Mouse (Mus musculus) kidney, postnatal 36 days (tissue): ENCODE measurements around the gene Relch.
A peak's percentile ranks its signal among the peaks of the same experiment; 100 is the strongest.
"Not testable (repeated sequence)": the region's sequence is repeated elsewhere in the genome, so short reads cannot be mapped to it uniquely, and the experiment has no call there.

Experiments used
- DNase-seq, 2 experiments: peaks; one replicate each; pipeline ENCODE4 v3.0.0; 2021 to 2022; ENCODE audit warnings: mixed read lengths in 2 of 2

The Relch gene

GRCm38 (mm10) chr1:105663171-105663961, at the start of gene Relch, which contains the start of gene Pign:
TSS of gene Relch (plus strand) at chr1:105663861.
TSS of gene Pign (minus strand) at chr1:105663677.
- DNase-seq: peak; percentile 99 to 100

- DNase-seq: peak; percentile 8 to 13
These were observed 33.2 kb upstream of the Relch start for GRCm38 (mm10) chr1:105630481-105630880.

DNA sequence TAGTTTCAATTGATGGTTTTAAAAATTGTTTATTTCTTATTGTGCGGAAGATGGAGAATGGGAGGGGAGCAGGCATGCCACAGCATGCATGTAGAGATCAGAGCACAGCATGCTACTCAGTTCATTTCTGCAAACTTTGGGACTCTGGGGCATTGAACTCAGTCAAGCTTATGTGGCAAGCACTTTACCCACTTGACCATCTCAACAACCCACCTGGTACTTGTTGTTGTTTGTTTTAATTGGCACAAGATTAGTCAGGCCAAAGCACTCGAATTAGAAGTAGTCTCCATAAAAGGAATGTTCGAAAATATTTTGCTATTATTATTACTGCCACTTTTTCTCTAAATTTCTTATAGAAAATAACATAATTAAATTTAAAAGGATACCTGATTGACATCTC, 19.6 kb upstream of the Relch start:
- no peak for DNase-seq

DNA sequence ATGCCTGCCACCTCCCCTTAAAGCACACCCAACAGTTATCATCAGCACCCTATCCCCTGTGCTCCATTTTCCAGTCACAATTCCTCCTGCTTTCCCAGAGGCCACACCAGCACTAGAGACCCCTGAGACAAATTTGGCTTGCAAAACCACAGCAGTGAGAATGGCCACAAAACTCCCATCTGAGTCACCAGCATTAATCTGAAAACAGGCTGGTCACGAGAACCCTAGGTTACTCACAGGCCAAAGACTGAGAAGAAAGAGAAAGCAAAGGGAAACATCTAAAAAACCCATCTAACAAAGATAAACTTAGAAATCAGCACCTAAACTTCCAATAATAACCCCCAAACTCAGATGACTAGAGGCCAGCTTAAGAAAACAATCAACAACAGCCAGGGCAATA, 13.0 kb upstream of the Relch start:
- DNase-seq: no peak

- no peak for DNase-seq
These were observed 9.7 kb upstream of the Relch start for GRCm38 (mm10) chr1:105653981-105654380.

DNA sequence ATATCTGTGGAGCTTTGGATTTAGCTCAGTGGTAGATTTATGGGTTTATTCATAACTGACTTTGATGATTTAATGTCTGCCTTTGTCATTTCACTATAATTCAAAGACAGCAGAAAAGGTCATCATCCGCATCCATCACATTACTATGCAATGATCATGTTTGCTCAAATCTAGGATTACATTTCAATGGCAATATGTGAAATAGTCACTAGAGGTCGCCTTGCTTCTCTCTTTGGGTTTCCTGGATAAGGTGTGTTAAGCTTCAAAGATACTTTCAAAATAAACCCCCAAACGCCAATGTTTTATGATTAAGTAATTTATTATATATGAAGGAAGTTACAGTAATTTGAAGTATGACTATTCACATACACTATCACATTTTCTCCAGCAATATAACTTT, 3.6 kb upstream of the Relch start:
- DNase-seq: peak; percentile 25 to 55

- DNase-seq: no peak
These were observed 866 bp upstream of the Relch start for GRCm38 (mm10) chr1:105662820-105663170.

GRCm38 (mm10) chr1:105663962-105664812, 526 bp downstream of the Relch start:
- DNase-seq: peak in 1 of 2 experiments; percentile 38

DNA sequence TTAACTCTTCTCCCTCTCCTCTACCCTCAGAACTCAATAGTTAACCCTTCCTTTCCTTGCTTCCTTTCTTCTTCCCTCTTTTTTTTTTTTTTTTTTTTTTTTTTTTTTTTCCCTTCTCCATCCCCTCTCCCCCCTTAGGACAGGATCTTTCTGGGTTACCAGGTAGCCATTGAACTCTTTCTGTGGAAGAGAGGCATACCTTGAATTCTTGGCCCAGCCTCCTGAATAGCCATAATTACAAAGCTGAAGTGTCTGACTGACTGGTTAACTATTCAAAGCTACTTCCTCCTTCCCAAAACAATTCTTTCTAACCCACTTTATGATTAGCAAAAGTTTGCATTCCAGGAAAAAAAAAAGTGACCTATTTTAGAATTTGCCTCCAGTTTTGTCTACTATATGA, 6.0 kb downstream of the Relch start:
- no peak for DNase-seq

DNA sequence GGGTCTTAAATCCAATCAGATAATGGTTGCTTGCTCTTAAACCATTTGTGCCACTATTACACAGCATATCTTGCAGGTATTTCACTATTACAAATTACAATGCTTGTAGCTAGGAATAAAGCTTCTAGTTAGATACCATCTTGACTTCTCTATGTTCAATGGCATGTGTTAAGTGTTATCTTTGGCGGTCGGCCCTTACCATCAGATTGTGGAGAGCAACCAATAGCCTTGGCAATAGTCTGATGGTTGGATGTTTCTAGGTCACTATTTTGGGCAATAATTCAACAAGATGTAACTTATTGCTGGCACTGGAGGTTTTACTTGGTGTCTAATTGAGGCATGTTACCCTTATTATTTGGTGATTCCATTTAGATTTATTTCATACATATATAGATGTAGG, 11.1 kb downstream of the Relch start:
- peak in 1 of 2 experiments; percentile 17 for DNase-seq

DNA sequence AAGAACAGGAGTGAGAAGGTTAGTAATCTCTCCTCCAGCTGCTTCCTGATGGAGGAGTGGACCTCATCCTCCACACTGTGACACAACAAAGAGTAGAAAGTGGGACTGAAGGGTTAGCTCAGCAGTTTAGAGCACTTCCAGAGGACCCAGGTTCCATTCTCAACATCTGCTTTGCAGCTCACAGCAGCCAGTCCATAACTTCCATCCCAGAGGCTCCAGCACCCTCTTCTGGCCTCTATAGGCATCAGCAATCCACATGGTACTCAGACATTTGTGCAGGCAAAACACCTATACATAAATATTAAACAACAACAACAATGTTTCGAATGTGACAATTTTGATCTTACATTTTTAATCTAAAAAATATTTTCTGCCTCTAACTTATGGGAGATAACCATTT, 16.9 kb downstream of the Relch start:
- peak; percentile 22 to 47 for DNase-seq

DNA sequence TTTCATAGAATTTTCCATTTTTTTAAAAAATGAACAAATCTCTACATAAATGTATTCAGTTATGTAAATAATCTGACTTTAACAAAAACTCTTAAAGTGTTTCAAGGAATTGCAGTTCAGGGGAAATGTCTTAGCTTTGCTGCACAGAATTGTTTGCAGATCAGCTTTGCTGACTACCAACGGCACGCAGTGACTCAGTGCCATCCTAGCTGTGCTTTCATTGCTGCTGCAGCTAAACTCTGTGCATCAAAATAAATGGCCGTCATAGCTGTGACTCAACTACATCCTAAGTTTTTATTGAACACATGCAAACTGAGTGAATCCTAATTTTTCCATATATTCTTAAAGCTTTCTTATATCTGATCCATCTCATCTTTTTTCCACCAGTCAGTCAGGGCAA, 21.8 kb downstream of the Relch start:
- no peak for DNase-seq

DNA sequence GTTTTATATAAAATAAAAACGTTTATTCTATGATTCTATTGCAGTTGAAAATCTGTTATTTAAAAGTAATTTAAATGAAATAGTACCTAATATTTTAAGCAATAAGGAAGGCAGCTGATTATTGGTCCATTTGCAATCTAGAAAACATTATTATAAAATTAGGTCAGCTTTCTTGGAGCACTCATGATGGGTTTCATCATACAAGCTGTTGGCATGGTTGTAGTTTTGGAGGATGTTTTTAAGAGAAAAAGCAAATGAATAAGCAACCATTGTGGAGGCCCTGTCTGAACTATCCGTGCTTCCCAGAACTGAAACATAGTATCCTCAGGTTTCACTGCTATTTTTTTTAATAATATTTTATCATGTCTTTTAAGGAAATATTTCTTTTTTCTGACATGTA, 31.9 kb downstream of the Relch start:
- DNase-seq: no peak

- no peak for DNase-seq
These were observed 37.4 kb downstream of the Relch start for GRCm38 (mm10) chr1:105700984-105701530.

GRCm38 (mm10) chr1:105709415-105709814, 45.8 kb downstream of the Relch start:
- DNase-seq: no peak

GRCm38 (mm10) chr1:105711227-105711626, 47.6 kb downstream of the Relch start:
- peak; percentile 20 to 66 for DNase-seq

GRCm38 (mm10) chr1:105712822-105713221, 49.2 kb downstream of the Relch start:
- DNase-seq: no peak

DNA sequence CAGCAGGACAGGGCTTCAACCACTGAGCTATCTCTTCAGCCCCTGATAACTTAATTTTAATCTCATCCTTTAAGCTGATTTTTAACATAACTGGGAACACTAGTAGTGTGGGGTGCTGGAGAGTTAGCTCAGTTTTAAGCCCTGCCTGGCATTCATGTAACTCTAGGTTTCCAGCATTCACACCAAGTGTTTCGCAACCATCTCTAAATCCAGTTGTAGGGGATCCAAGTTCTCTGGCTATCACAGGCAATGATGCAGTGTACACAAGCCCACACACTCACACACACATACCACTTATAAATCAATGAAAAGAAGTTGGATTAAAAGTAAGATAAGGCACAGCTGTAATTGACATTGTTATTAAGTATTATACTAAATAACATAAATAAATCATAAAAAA, 54.7 kb downstream of the Relch start:
- no peak for DNase-seq

GRCm38 (mm10) chr1:105729246-105729645, 65.6 kb downstream of the Relch start:
- not testable (repeated sequence) for DNase-seq

GRCm38 (mm10) chr1:105735318-105735717, 71.7 kb downstream of the Relch start:
- DNase-seq: peak in 1 of 2 experiments; percentile 22

GRCm38 (mm10) chr1:105738334-105738733, 74.7 kb downstream of the Relch start:
- DNase-seq: no peak

GRCm38 (mm10) chr1:105739493-105739892, 75.8 kb downstream of the Relch start:
- no peak for DNase-seq

GRCm38 (mm10) chr1:105742481-105742880, 78.8 kb downstream of the Relch start:
- DNase-seq: no peak

DNA sequence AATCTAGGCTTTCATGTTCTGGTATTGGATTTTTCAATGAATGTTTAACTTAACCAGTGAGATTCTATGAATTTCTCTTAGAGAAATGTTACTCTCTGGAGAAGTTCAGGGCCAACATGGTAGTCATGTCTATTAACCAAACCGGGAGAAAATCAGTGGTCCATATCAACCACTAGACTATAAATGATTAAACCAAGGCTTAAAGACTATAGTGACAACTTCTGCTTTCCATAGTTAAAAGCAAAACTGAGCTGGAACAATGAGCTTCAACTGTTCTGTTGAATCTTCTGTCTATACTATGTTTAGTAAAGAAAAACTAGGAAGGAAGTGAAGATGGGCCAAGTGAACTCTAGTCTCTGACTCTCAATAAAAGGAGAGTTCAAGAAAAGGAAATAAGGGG, 82.8 kb downstream of the Relch start:
- peak in 1 of 2 experiments; percentile 44 for DNase-seq
